Mouse (Mus musculus) midbrain, embryonic 15.5 days (tissue): ENCODE measurements at regions not wholly inside any gene's neighbourhood (a gene's known extent, or its start where the extent isn't known, plus 50 kb on each side); places are given as distances from the start of the nearest gene placed in this dataset.

ENCODE experiments used
- ATAC-seq: fragments of 200-750 bp; cut with Nextera tagmentation; replicated peaks from 2 replicates; pipeline ENCODE4 v1.8.0; 2017; ENCODE audit warnings: moderate TSS enrichment
- H3K27ac ChIP-seq: fragments of 300-500 bp; sonication (generic); 2 replicates; pipeline ENCODE4 v1.5.1; 2015; ENCODE audit warnings: mild to moderate bottlenecking, inconsistent platforms
- H3K27me3 ChIP-seq: fragments of 300-500 bp; sonication (generic); replicated peaks from 2 replicates; pipeline ENCODE4 v1.6.1; 2015; ENCODE audit warnings: inconsistent platforms
- H3K36me3 ChIP-seq: fragments of 300-500 bp; sonication (generic); replicated peaks from 2 replicates; pipeline ENCODE4 v1.6.1; 2015; ENCODE audit warnings: inconsistent platforms
- H3K4me1 ChIP-seq: fragments of 300-500 bp; sonication (generic); 2 replicates; pipeline ENCODE4 v1.6.1; 2015; ENCODE audit warnings: inconsistent platforms
- H3K4me2 ChIP-seq: fragments of 300-500 bp; sonication (generic); 2 replicates; pipeline ENCODE4 v1.6.1; 2015; ENCODE audit warnings: inconsistent platforms, mild to moderate bottlenecking, moderate library complexity
- H3K4me3 ChIP-seq: fragments of 300-500 bp; sonication (generic); 2 replicates; pipeline ENCODE4 v1.5.1; 2015; ENCODE audit warnings: mild to moderate bottlenecking, inconsistent platforms
- H3K9ac ChIP-seq: fragments of 300-500 bp; sonication (generic); 2 replicates; pipeline ENCODE4 v1.6.1; 2015; ENCODE audit warnings: mild to moderate bottlenecking, inconsistent platforms
- H3K9me3 ChIP-seq: fragments of 300-500 bp; sonication (generic); 2 replicates; pipeline ENCODE4 v1.6.1; 2016; ENCODE audit warnings: inconsistent platforms
- whole genome bisulfite sequencing: fragments of 180-500 bp; shearing (Covaris S2); methylation state at CpG from one replicate; pipeline ENCODE4 v1.1.7; 2015; ENCODE audit warnings: mixed read lengths; 5-methylcytosine and 5-hydroxymethylcytosine counted together

DNA sequence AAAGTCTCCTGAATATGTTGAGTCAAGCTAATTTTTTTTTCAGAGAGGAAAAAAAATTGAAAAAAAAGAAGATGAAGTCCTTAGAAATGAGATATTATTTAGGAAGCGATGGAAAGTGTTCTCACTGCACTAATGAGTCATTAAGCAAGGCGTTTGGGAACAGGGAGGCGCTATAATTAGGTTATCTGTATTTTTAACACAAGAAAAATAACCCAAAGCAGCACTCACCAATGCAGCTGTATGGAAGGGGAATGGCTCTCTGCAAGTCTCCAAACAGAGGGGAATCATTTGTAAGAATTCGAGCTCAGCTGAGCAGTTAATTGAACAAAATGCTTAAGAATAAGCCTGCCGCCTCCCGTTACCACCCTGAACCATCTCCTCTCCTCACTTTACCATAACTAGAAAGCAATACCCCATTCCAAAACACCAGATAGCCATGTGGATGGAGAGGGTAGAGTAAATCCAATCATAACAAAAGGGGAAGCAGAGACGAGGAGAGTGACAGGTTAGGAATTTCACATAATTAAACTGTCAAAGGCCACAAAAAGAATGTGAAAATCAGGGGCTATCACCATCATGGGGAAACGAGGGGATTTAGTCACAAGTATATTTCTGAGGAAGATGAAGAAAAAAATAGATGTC lies 187.5 kb upstream of the Tox3 start:
- no peaks in the 10 kb centered on the region for H3K27me3 ChIP-seq
- no peaks in the 10 kb centered on the region for H3K4me1 ChIP-seq
- no peak overlapping the region for H3K4me3 ChIP-seq
- H3K9me3 ChIP-seq, result no peaks in the 10 kb centered on the region
- no peaks in the 10 kb centered on the region for H3K36me3 ChIP-seq
- H3K27ac ChIP-seq, result 0 out of 2 replicates have a peak overlapping the region, but pooled peaks have one; percentile 29
- H3K9ac ChIP-seq, result no peak overlapping the region
- no peak for ATAC-seq
- 45% methylated on average over 8 of the region's 8 CpGs for WGBS
- H3K4me2 ChIP-seq, result no peak overlapping the region

DNA sequence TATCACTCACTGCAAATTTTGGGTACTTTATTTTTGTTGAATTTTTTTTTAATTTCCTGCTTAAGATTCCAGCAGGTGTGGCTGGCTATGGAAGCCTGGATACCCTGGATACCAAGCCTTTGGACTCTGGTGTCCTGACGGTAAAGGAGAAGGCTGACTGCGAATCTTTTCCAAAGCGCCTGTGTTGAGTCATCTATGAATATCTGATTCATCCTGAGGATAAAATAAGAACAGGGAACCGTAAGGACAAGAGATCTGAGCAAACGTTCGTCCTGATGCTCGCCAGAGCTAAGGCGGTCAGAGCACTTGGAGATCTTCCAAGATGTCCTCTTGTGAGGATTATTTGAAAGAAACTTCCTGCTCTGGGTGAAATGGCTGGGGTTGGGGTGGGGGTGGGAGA lies 173.2 kb upstream of the Tox3 start:
- ATAC-seq, result no peak
- WGBS, result 76% methylated on average over 8 of the region's 8 CpGs
- H3K4me3 ChIP-seq, result no peak overlapping the region
- no peaks in the 10 kb centered on the region for H3K27me3 ChIP-seq
- H3K27ac ChIP-seq, result no peak overlapping the region
- no peaks in the 10 kb centered on the region for H3K9me3 ChIP-seq
- no peaks in the 10 kb centered on the region for H3K36me3 ChIP-seq
- H3K9ac ChIP-seq, result no peak overlapping the region
- H3K4me1 ChIP-seq, result peaks cover 16% of the 10 kb centered on the region
- H3K4me2 ChIP-seq, result no peak overlapping the region

DNA sequence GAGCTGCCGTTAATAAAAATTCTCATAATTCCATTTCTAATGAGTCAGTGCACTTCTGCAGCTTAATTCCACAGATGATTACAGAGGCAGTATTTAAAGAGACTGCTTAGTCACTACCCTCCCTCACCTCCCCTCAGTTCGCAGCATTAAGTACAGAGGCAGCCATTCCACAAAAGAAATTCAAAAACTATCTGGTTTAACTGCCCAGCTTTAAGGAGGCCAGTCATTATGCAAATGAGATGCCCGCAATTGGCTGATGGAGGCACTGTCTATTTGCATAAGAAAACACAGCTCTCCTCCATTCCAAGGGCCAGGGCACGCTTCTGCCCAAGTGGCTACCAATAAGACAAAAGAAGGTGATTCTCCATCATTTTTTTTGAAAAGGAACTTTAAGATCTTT lies 172.0 kb upstream of the Tox3 start:
- peak; percentile 75 for ATAC-seq
- Histone ChIP-seq H3K9ac (no peak overlapping the region), H3K9me3 (no peaks in the 10 kb centered on the region), H3K27ac (no peak overlapping the region), H3K4me2 (no peak overlapping the region), H3K36me3 (no peaks in the 10 kb centered on the region), H3K4me1 (peaks cover 16% of the 10 kb centered on the region), H3K27me3 (no peaks in the 10 kb centered on the region), H3K4me3 (no peak overlapping the region)
- 10% methylated on average over 4 of the region's 4 CpGs for WGBS

DNA sequence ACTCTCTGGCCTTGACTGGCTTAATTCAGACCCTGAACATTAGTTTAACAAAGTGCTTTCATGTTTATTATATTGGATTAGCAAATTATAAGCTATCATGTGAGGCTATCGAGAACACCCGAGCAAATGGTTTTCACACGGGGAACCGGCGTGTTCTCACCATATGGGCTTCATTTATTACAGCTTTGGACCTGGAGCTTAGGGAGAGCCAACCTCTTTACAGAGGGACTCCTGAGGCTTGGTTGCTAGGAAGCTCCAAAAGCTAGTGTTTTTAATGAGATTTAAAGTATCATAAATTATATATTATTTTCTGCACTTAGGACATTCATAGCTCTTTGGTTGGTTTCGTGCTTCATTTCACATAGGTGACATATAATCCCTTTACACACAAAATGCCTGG lies 171.4 kb upstream of the Tox3 start:
- no peaks in the 10 kb centered on the region for H3K9me3 ChIP-seq
- no peaks in the 10 kb centered on the region for H3K36me3 ChIP-seq
- peaks cover 16% of the 10 kb centered on the region for H3K4me1 ChIP-seq
- WGBS, result 32% methylated on average over 6 of the region's 6 CpGs
- ATAC-seq, result no peak
- H3K4me3 ChIP-seq, result no peak overlapping the region
- H3K27me3 ChIP-seq, result no peaks in the 10 kb centered on the region
- H3K27ac ChIP-seq, result no peak overlapping the region
- no peak overlapping the region for H3K9ac ChIP-seq
- H3K4me2 ChIP-seq, result no peak overlapping the region

DNA sequence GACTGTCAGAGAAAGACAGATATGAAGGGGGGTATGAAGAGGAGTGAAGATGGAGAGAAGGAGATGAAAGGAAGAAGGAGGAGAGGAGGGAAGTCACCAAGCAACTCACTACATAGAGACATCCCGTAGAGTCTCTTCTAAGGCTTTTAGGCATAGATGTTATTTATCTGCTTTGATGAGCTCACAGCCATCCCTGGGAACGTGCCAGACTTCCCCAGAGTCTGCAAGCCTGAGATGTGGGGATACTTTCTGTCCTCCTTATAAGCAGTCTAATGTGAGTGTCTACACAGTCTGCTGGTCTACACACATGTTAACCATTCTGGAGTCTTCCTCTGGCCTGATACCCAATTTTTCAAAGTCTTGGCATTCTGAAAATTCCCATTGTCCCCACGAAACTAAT lies 166.0 kb upstream of the Tox3 start:
- H3K4me1 ChIP-seq, result peaks cover 8% of the 10 kb centered on the region
- no peak overlapping the region for H3K4me2 ChIP-seq
- H3K9ac ChIP-seq, result no peak overlapping the region
- no peak overlapping the region for H3K4me3 ChIP-seq
- H3K36me3 ChIP-seq, result no peaks in the 10 kb centered on the region
- WGBS, result 84% methylated on average over 3 of the region's 3 CpGs
- ATAC-seq, result no peak
- no peaks in the 10 kb centered on the region for H3K9me3 ChIP-seq
- H3K27ac ChIP-seq, result no peak overlapping the region
- H3K27me3 ChIP-seq, result no peaks in the 10 kb centered on the region

DNA sequence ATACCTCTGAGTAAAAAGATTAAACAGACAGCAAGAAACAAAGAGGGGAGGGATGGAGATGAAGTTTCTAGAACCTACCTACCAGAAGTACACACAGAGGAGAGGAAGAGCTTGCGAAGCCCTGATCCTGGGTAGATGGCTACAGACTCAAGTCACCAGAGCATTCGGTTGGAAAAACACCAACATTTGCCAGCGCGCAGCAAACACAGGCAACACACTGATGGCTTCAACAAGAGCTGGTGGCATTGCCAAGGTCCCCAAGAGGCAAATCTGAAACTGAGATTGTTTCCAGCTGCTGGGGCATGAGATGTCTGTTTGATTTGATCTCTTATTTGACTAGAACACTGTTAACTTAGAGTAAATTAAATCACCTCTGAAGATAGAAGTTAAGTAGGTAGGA lies 165.5 kb upstream of the Tox3 start:
- Histone ChIP-seq H3K36me3 (no peaks in the 10 kb centered on the region), H3K27me3 (no peaks in the 10 kb centered on the region), H3K4me3 (no peak overlapping the region), H3K9ac (no peak overlapping the region), H3K27ac (no peak overlapping the region), H3K4me2 (no peak overlapping the region), H3K9me3 (no peaks in the 10 kb centered on the region), H3K4me1 (peaks cover 8% of the 10 kb centered on the region; the same call in 1 of the 2 replicates)
- WGBS, result 85% methylated on average over 4 of the region's 4 CpGs
- no peak for ATAC-seq

DNA sequence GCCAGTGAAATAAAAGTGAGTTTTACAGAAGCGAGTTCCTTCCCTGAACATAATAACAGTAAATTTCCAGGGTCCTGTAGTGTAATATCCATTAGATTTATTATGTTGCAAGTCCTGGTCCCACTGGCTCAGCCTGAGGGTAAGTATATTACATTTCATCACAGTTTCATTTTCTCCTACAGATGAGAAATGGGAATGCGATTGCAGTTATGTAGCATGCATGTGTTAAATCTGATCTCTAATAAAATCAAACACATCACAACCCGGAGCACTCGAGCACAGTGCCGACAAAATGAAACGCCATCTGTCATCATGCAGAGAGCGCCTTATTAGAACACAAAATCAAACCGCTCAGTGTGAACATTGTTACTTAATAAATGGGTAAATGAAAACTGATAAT lies 165.0 kb upstream of the Tox3 start:
- Histone ChIP-seq H3K36me3 (no peaks in the 10 kb centered on the region), H3K4me1 (peaks cover 8% of the 10 kb centered on the region; the same call in 1 of the 2 replicates), H3K4me3 (no peak overlapping the region), H3K9ac (no peak overlapping the region), H3K27ac (no peak overlapping the region), H3K27me3 (no peaks in the 10 kb centered on the region), H3K9me3 (no peaks in the 10 kb centered on the region), H3K4me2 (no peak overlapping the region)
- 61% methylated on average over 8 of the region's 8 CpGs for WGBS
- ATAC-seq, result no peak

DNA sequence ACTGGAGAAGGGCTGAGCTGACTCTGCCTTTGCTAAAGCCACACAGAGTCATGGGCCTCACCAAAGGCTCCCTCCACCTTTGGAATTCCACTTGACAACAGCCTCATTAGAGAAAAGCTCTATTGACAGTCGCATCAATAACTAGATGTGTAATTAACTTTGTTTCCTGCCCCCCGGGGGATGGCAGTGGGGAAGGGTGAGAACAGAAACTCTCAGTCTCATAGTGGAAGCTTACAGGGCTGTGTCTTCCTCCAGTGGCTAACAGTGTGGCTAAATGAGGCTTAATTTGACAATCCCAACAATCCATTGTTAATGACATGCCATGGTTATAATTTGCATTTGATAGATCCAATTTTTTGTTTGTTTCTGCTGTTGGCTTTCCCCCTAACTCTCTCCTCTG lies 164.5 kb upstream of the Tox3 start:
- WGBS, result 47% methylated on average over 2 of the region's 2 CpGs
- Histone ChIP-seq H3K27ac (no peak overlapping the region), H3K4me1 (peaks cover 8% of the 10 kb centered on the region; the same call in 1 of the 2 replicates), H3K4me2 (no peak overlapping the region), H3K36me3 (no peaks in the 10 kb centered on the region), H3K4me3 (no peak overlapping the region), H3K9ac (no peak overlapping the region), H3K9me3 (no peaks in the 10 kb centered on the region), H3K27me3 (no peaks in the 10 kb centered on the region)
- no peak for ATAC-seq

DNA sequence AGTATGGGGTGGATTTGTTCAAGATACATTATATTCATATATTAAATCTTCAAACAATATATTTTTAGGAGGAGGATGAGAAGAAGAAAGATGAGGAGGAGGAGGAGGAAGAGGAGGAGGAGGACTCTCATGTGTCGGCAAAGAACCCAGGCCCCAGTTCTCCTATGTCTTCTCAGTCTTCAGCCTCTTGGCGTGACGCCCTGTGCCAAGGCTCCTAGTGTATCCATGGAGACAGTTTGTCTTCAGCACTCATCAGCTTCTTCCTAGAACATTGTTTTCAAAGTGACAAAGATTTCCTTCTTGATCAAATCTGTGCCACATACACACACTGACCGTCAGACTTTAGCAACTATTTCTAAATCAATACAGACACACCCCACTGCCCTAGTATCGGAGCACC lies 156.4 kb upstream of the Tox3 start:
- H3K27ac ChIP-seq, result no peak overlapping the region
- H3K27me3 ChIP-seq, result no peaks in the 10 kb centered on the region
- H3K4me3 ChIP-seq, result no peak overlapping the region
- H3K9ac ChIP-seq, result no peak overlapping the region
- no peaks in the 10 kb centered on the region for H3K9me3 ChIP-seq
- no peaks in the 10 kb centered on the region for H3K36me3 ChIP-seq
- no peak overlapping the region for H3K4me2 ChIP-seq
- no peak for ATAC-seq
- WGBS, result 73% methylated on average over 5 of the region's 5 CpGs
- H3K4me1 ChIP-seq, result no peaks in the 10 kb centered on the region

DNA sequence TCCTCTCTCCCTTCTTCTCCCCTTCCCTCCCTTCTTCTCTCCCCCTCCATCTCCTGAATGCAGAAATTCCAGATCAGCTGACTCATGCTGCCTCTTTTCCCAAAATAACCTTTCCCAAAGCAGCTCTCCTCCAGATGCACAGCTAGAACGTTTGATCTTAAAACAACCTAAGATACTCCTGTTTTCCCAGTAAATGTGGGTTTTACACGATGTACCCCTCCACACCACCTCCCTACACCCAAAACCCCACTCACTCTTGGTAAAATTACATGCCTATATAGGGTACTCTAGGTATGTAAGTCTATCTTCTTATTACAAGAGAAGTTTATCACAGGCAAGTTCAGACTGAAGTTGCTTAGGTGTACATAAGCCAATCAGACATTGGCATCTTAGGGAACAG lies 155.2 kb upstream of the Tox3 start:
- no peak overlapping the region for H3K4me2 ChIP-seq
- ATAC-seq, result no peak
- H3K4me3 ChIP-seq, result no peak overlapping the region
- H3K36me3 ChIP-seq, result no peaks in the 10 kb centered on the region
- no peak overlapping the region for H3K9ac ChIP-seq
- H3K4me1 ChIP-seq, result 0 out of 2 replicates have a peak, but pooled peaks cover 3% of the 10 kb centered on the region
- no peaks in the 10 kb centered on the region for H3K27me3 ChIP-seq
- WGBS, result 65% methylated on average over 2 of the region's 2 CpGs
- H3K9me3 ChIP-seq, result no peaks in the 10 kb centered on the region
- no peak overlapping the region for H3K27ac ChIP-seq

DNA sequence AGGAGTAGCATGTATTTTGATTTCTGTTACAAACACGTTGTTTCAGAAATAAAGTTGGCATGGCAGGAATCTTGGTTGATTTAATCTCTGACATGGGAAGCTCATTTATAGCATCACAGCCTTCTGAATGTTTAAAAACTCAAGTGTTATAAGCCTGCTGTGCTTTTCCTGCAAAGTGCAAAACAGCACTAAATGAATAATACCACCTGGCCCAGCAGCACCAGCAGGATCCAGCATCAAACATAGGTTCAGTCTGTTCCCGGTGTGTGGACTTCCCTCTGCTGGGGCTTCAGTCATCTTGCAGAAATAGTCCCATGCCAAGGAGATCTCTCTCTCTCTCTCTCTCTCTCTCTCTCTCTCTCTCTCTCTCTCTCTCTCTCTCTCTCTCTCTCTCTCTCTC lies 154.7 kb upstream of the Tox3 start:
- WGBS, result 59% methylated on average over 2 of the region's 2 CpGs
- Histone ChIP-seq H3K36me3 (no peaks in the 10 kb centered on the region), H3K4me2 (no peak overlapping the region), H3K27me3 (no peaks in the 10 kb centered on the region), H3K27ac (no peak overlapping the region), H3K9ac (no peak overlapping the region), H3K4me3 (no peak overlapping the region), H3K4me1 (0 out of 2 replicates have a peak, but pooled peaks cover 3% of the 10 kb centered on the region), H3K9me3 (no peaks in the 10 kb centered on the region)
- ATAC-seq, result no peak

DNA sequence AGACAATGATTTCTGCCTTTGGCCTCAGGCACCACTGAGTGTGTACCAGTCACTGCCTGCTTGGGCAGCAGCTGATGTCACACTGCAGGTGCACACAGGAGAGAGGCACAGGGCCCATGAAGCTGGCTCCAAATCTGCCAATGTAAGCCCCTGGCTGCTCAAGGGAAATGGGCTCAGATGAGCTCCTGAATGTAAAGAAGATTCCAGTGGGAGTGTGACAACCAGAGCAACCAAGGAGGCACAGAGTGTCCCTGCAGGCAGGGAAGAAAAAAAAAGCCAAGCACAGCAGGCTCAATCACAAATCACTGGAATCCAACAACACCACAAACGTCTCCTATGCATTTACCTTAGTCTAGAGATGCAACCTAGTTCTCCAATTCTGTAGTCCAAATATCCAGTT lies 151.2 kb upstream of the Tox3 start:
- peak overlapping the region; percentile 31; the same call in 1 of the 2 replicates for H3K27ac ChIP-seq
- H3K4me3 ChIP-seq, result no peak overlapping the region
- H3K36me3 ChIP-seq, result no peaks in the 10 kb centered on the region
- H3K9ac ChIP-seq, result no peak overlapping the region
- no peaks in the 10 kb centered on the region for H3K27me3 ChIP-seq
- H3K4me2 ChIP-seq, result no peak overlapping the region
- H3K4me1 ChIP-seq, result peaks cover 26% of the 10 kb centered on the region
- H3K9me3 ChIP-seq, result no peaks in the 10 kb centered on the region
- no peak for ATAC-seq
- WGBS, result 53% methylated on average over 1 of the region's 1 CpGs

DNA sequence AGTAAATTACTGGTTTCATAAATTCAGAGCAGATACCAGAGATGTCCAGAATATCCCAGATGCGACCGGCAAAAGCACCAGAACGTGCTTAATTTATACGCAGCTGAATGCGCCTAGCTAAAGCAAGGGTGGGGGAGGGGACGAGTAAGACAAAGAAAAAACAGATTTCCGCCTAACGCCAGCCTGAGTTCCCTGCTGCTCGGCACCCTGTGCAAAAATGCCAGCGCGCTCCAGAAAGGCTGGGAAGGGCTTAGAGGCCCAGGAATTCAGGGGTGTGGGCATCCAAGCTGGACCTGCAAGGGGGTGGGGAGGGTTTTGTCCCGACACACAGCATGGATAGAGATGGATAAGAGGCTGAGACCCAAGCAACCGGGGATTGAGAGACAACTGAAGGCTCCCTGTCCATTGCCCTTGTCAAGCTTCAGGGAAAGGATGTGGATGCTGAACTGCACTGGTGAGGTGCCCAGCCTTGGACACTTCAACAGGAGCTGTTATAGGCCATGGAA lies 148.6 kb upstream of the Tox3 start:
- WGBS, result 0% methylated on average over 13 of the region's 13 CpGs
- Histone ChIP-seq H3K27me3 (no peaks in the 10 kb centered on the region), H3K9ac (peak overlapping the region; percentile 20; the same call in 1 of the 2 replicates), H3K36me3 (no peaks in the 10 kb centered on the region), H3K9me3 (no peaks in the 10 kb centered on the region), H3K4me1 (peaks cover 38% of the 10 kb centered on the region), H3K27ac (peak overlapping the region; percentile 88), H3K4me2 (peak overlapping the region; percentile 43), H3K4me3 (peak overlapping the region; percentile 10; the same call in 1 of the 2 replicates)
- ATAC-seq, result peak; percentile 79
